Mouse (Mus musculus): ENCODE measurements around the gene Dcst1. TPM values are rescaled to one million over a fixed set of nuclear protein-coding genes. Genes with fewer than 3 reads are reported as not detected.
A peak's percentile ranks its signal among the peaks of the same experiment; 100 is the strongest.

The Dcst1 gene
- total RNA-seq, 2 experiments from 2014 or later: not detected

GRCm38 (mm10) chr3:89349869-89350501 lies 15.1 kb downstream of the Dcst1 start, which contains the start of gene Adam15:
Gene Adam15, minus strand, starts transcription at chr3:89349996.
- peak; percentile 92 for DNase-seq
- TF ChIP-seq CTCF (IDR thresholded peaks at IDR 0.05): no peak
- Histone ChIP-seq H3K27ac (peak within 1 kb of the TSS; percentile 90), H3K4me3 (peak within 1 kb of the TSS; percentile 94)
- intact Hi-C loops (cut with DNase I): loop anchor here (10.0 kb wide), 1 partner anchor 335 kb away; no protein-coding TSS in a partner anchor

GRCm38 (mm10) chr3:89348911-89349868 lies 15.9 kb downstream of the Dcst1 start:
- H3K27ac ChIP-seq: peak overlapping the region; percentile 90
- intact Hi-C loops (cut with DNase I): loop anchor here (10.0 kb wide), 1 partner anchor 336 kb away; no protein-coding TSS in a partner anchor
- DNase-seq: peak; percentile 74
- H3K4me3 ChIP-seq: peak overlapping the region; percentile 94
- no peak for TF ChIP-seq CTCF (IDR thresholded peaks at IDR 0.05)

- no peak for TF ChIP-seq CTCF (IDR thresholded peaks at IDR 0.05)
- peak overlapping the region; percentile 90 for H3K27ac ChIP-seq
- no peak for DNase-seq
- H3K4me3 ChIP-seq: peak overlapping the region; percentile 94
- intact Hi-C loops (cut with DNase I): loop anchor here (10.0 kb wide), 1 partner anchor 337 kb away; no protein-coding TSS in a partner anchor
Observed at GRCm38 (mm10) chr3:89347916-89348315, 17.1 kb downstream of the Dcst1 start.

- Histone ChIP-seq H3K27ac (peak overlapping the region; percentile 90), H3K4me3 (peak overlapping the region; percentile 94)
- no peak for DNase-seq
- intact Hi-C loops (cut with DNase I): loop anchor here (10.0 kb wide), 1 partner anchor 338 kb away; no protein-coding TSS in a partner anchor
- TF ChIP-seq CTCF (IDR thresholded peaks at IDR 0.05): no peak
Observed at GRCm38 (mm10) chr3:89346815-89347540, 18.1 kb downstream of the Dcst1 start.

- H3K4me3 ChIP-seq: no peak overlapping the region
- intact Hi-C loops (cut with DNase I): loop anchor here (10.0 kb wide), 1 partner anchor 342 kb away; no protein-coding TSS in a partner anchor
- DNase-seq: no peak
- H3K27ac ChIP-seq: no peak overlapping the region
- no peak for TF ChIP-seq CTCF (IDR thresholded peaks at IDR 0.05)
Observed at GRCm38 (mm10) chr3:89343279-89343678, 21.8 kb downstream of the Dcst1 start.

GRCm38 (mm10) chr3:89341794-89342193 lies 23.3 kb downstream of the Dcst1 start:
- DNase-seq: no peak
- intact Hi-C loops (cut with DNase I): loop anchor here (2.0 to 10.0 kb wide), 2 partner anchors 13 to 343 kb away; no protein-coding TSS in a partner anchor
- TF ChIP-seq CTCF (IDR thresholded peaks at IDR 0.05): no peak
- H3K4me3 ChIP-seq: no peak overlapping the region
- no peak overlapping the region for H3K27ac ChIP-seq

GRCm38 (mm10) chr3:89340465-89340864 lies 24.6 kb downstream of the Dcst1 start:
- H3K4me3 ChIP-seq: no peak overlapping the region
- peak; percentile 97 for TF ChIP-seq CTCF (IDR thresholded peaks at IDR 0.05)
- peak; percentile 75 for DNase-seq
- intact Hi-C loops (cut with DNase I): loop anchor here (1.0 to 10.0 kb wide), 3 partner anchors 14 to 344 kb away; no protein-coding TSS in a partner anchor
- no peak overlapping the region for H3K27ac ChIP-seq

- Histone ChIP-seq H3K27ac (no peak overlapping the region), H3K4me3 (no peak overlapping the region)
- TF ChIP-seq CTCF (IDR thresholded peaks at IDR 0.05): peak; percentile 86
- peak; percentile 65 for DNase-seq
- intact Hi-C loops (cut with DNase I): no loop called here
Observed at GRCm38 (mm10) chr3:89339416-89339815, 25.6 kb downstream of the Dcst1 start.

GRCm38 (mm10) chr3:89337721-89338578 lies 27.1 kb downstream of the Dcst1 start, which contains the start of gene Efna4:
Gene Efna4, minus strand, starts transcription at chr3:89338028.
- Histone ChIP-seq H3K4me3 (peak within 1 kb of the TSS; percentile 86), H3K27ac (peak within 1 kb of the TSS; percentile 64)
- peak; percentile 51 for DNase-seq
- intact Hi-C loops (cut with DNase I): no loop called here
- TF ChIP-seq CTCF (IDR thresholded peaks at IDR 0.05): no peak

- Histone ChIP-seq H3K4me3 (peak overlapping the region; percentile 86), H3K27ac (peak overlapping the region; percentile 64)
- no peak for DNase-seq
- intact Hi-C loops (cut with DNase I): no loop called here
- TF ChIP-seq CTCF (IDR thresholded peaks at IDR 0.05): no peak
Observed at GRCm38 (mm10) chr3:89337062-89337720, 27.9 kb downstream of the Dcst1 start.

- Histone ChIP-seq H3K4me3 (no peak overlapping the region), H3K27ac (no peak overlapping the region)
- no peak for DNase-seq
- intact Hi-C loops (cut with DNase I): no loop called here
- TF ChIP-seq CTCF (IDR thresholded peaks at IDR 0.05): no peak
Observed at GRCm38 (mm10) chr3:89336529-89336928, 28.5 kb downstream of the Dcst1 start.
